Mouse (Mus musculus) layer of hippocampus, adult 6 months (tissue): ENCODE data around the gene Zbtb22. TPM values are rescaled to one million over a fixed set of nuclear protein-coding genes. Genes with fewer than 3 reads are reported as not detected.

Experiments
- long read RNA-seq, 2 experiments: library from polyadenylated mRNA; unstranded; transcript quantifications; one replicate each; pipeline ENCODE4 v2.0.0; 2019 to 2020
- microRNA-seq: library from miRNA; unstranded; fragments of <30 nt; microRNA quantifications from one replicate; pipeline ENCODE4 v1.2.0, GENCODE M21; 2020
- polyA plus RNA-seq: library from polyadenylated mRNA; unstranded; fragments of <200 nt; fragmentation: Nextera tagmentation; gene quantifications from 2 replicates; pipeline ENCODE4 v1.2.3, GENCODE M21; 2021

Zbtb22 gene
- 4.5 and 4.6 TPM in 2 replicates for polyA plus RNA-seq
- long read RNA-seq, experiment 1, partial matches to known transcripts, result 14 of 14 reads
- long read RNA-seq, experiment 1, other reads (novel, unspliced or antisense), result 0 of 14 reads
- long read RNA-seq, experiment 2, partial matches to known transcripts, result 12 of 14 reads
- long read RNA-seq, experiment 2, other reads (novel, unspliced or antisense), result 0 of 14 reads

DNA sequence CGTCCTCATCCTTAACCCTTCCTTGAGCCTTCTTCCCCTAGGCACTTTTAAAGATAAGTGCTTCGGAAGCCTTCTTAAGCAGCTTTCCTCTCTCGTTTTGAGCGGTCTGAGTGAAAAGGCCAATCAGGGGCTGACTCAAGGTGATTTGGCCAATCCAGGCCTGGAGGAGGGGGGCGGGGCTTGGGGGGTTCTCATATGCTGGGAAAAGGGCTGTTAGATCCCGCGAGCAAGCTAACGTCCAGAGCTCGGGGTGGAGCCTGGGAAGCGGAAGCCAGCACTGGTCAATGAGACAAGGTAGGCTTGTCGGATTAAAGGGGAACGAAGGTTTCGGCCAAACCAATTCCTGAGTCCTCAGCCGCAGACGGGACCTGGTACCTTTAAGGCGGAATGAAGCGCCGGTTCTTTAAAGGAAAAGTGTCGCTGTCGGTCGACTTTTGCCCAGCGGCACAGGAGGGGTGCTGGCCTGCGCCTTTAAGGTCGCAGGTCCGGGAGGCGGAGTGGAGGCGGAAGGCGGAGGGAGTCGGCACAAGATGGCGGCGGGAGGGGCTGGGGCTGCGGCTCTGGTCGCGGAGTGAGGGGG lies at the start of gene Zbtb22, which contains the start of gene Tapbp:
Gene Zbtb22 (plus strand): TSS at position 234 of the 580 bp plus-strand sequence.
Gene Tapbp (plus strand): TSS at position 229 of the 580 bp plus-strand sequence.

DNA sequence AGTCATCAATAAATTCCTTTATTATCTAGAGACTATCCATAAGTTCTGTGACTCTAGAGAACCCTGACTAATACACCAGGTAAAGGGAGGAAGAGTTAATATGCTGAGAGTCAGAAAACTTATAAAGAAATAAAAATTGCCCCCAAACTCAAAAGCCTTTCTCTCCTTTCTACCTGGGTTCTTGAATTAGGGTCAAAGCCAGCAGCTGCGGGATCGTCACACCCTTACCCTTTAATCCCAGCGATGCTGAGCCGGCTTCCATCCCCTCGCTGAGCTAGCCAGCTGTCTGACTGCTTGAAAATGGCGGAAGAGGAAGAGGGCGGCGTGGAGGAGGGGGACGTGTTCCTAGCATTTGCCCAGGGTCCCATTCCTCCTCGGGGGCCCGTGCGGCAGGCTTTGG lies 42.2 kb upstream of the Zbtb22 start, which contains the start of gene Gm7029:
Gene Gm7029 (plus strand): TSS at position 301 of the 400 bp plus-strand sequence.

DNA sequence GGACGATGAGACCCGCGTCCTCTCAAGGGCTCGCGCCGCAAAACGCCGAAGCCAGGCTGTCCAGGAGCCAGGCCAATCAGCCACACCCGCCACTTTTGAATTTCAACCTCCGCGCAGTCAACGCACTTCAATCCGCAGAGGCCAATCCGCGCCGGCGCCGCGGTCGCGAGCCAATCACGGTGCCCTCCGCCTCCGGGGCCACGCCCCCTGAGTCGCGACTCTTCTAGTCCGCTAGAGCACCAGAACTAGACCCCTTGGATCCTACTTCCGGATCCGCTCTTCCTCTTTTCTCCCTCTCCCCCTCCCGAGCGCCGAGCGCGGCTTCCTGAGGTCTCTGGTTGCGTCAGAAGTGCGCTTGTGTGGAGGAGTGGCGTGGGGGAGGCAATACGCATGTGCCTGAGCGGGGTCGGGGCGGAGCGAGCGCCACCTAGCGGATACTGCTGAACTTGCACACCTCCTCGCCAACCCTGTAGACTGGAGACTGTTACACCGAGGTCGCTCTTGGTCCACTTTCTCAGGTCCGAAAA lies 25.1 kb upstream of the Zbtb22 start, which contains the start of gene Kifc1:
Gene Kifc1 (minus strand): TSS at position 129 of the 527 bp plus-strand sequence.

DNA sequence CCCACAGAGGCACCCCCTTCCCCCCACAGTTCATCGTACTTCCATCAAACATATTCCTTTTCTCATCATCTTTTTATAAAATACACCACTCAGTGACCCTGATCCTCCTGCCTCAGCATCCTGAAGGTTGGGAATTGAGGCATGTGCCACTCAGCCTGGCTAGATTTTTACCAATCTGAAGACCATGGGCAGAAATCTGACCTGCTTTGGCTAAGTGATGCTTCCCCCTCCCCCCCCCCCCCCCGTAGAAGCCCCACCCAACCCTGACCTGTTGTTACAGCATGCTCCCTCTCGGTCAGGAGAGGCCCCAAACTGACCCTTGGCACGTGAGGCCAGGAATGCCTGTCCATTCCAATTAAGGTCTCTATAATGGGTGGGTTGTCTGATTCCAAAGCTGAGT lies 10.9 kb upstream of the Zbtb22 start, which contains the start of gene Platr17:
Gene Platr17 (plus strand): TSS at position 301 of the 400 bp plus-strand sequence.

DNA sequence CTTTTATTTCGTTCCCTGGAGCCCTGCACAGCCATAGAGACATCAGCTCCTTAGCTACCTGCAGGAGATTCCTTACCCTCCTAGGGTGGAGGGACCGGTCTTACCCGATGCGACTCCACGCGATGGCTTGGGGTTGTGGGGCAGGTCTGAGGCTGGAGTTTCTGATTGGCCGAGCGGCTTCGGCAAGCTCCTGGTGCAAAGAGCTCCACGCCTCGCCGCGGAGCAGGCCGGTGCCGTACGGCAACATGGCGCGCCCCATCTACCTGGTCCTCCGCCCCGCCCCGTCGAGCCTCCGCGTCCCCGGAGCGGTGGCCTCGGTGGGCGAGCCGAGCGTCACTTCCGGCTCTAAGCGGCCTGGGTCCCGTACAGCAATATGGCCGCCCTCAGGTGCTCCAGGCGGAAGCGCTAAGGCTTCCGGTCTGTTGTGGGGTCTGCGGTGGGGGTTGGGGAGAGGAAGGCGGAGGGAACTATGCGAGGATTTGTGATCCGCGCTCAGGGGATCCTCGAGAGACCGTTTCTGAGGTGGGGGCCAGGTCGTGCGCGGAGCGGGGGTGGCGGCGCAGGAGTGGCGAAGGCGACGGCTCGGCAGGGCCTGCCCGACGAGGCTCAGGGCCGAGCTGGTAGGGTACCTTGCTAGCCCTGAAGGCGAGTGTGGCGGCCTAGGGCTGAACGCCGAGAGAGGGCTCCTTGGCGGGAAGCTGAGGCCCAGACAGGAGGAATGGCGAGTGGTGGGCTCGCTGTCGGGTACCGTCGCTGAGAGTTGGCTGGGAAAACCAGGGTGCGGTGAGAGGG lies 6.4 kb upstream of the Zbtb22 start, which contains the start of gene Daxx:
Gene Daxx (plus strand): TSS at position 338 of the 792 bp plus-strand sequence.

DNA sequence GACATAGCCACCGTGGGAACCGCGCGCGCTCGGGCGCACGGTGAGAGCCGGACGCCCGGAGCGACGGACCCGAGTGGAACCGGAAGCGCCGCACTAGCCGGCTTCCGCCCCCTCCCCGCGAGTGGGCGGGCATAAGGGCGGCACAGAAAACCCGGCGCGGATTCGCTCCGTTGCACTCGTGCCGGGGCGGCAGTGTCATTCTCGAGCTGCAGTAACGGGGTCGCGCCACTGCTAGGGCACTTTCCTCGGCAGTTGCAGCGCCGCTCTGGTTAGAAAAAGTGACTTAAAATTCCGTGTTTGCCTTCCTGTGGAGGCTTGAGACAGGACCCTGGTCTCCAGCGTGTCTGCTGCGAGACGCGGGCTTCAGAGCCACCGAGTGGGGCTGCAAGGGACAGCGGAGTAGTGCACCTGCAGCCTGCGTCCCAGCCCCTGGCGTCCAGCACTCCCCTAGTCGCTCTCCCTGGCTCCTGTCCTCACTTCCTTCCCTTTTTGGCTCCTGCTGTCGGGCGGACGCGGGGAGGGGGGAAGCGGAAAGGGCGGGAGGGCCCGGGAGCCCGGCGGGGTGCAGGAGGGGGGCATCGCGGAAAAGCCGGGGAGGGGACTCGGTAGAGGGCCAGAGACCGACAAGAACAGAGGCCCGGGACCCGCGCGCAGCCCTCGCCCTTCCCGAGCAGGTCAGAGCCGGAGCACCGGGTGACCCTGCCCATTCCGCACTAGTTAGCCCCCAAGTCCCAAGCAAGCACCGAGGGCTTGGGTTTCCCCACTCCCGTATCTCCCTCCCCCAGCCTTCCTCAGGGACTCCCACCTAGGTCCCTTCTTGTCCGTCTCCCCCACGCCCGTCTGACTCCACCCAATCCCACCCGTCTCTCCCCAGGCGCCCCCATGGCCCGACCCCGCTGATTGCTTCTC lies 13.9 kb downstream of the Zbtb22 start, which contains the start of gene Rgl2:
Gene Rgl2 (plus strand): TSS at position 173 of the 909 bp plus-strand sequence.

DNA sequence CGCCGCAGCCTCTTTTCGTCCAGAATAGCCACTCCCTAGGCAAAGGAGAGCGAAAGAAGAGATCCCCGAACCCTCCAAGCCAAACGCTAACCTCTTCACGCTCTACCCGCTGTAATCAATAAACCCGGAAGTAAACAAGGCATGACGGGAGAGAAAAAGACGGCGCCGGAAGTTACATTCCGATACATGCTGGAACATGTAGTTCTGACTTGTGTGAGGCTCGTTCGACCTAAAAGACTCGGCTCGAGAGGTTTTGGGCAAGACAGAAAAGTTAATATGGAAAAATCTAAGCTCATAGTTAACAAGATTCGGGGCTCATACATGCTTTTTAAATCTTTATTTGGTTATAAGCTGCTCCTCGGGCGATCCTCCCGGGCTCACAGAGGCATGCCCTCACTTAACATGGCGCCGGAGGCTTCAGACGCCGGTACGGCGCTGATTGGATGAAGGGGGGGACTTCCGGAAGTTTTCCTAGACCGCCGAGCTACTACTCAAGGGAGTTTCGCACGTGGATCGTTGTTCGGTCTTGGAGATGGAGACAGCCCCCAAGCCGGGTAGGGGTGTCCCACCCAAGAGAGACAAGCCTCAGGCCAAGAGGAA lies 24.6 kb downstream of the Zbtb22 start, which contains the start of the genes Pfdn6 and Wdr46:
Gene Pfdn6 (minus strand): TSS at position 138 of the 600 bp plus-strand sequence.
Gene Wdr46 (plus strand): TSS at position 455 of the 600 bp plus-strand sequence.

DNA sequence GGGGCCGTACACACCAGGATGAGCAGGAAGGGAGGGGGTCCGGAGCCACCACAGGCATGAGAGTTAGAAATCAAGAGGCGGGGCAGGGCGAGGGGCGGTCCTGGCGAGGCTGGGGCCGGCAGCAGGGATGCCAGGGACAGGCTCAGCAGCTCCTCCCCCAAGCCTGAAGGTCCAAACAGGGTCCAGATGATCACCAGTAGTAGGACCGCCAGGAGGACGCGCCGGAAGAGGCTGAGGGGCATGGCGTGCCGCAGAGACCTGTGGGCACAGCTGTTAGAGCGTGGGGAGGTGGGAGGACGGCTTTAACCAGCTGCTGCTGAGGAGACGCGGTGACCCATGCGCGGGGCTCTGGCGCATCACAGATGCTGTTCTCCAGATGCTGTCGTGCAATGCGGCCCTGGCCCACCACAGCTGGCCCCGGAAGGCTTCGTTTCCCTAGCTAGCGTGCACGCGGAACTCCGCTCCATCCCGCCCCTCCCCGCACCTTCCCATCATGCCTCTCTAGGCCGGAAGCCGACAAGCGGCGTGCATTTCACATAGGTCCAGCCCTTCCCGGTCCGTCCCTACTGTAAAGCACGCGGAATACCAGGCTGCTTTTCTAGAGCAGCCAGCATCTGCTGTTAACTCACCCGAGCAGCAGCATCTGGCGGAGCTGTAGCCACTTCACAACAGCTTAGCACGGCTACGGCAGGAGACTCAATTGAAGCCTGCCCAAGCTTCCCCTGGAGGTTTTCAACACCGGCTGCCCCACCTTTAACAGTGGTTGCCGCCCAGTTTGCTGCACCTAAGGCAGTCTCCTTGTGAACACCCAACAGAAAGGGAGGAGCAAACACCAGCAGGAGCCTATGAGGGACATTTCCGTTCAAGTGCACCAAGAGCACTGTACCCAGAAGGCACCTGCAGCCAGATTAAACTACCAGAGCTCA lies 35.6 kb downstream of the Zbtb22 start, which contains the start of gene B3galt4:
Gene B3galt4 (minus strand): TSS at position 468 of the 926 bp plus-strand sequence.

DNA sequence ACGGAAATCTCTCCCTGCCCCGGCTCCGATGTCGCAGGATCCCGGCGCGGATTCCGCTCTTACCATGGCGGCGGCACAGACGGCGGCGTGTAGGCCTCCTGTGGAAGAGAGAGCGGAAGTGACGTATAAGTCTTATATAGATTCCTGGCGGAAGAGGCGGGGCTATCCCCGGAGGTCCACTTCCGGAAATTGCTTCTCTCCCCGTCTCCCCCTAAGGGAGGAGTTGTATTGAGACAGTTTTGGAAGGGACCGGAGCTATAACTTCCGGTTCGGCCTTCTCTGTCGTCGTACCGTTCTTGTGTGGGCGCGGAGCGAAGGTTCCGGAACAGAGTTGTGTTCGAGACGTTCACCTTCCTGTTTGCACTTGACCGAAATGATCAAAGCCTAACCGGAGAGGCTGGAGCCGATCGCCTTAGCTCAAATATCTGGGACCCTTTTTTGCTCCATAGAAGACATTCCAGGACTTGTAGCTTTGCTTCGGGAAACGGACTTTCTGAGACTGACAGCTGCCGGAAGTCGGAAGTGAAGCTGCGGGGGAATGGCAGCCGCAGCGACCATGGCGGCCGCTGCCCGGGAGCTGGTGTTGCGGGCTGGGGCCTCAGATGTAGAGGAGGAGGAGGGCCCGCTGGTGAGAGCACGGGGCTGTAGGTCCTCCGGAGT lies 40.0 kb downstream of the Zbtb22 start, which contains the start of the genes Vps52 and Rps18:
Gene Vps52 (plus strand): TSS at position 258 of the 660 bp plus-strand sequence.
Gene Rps18 (minus strand): TSS at position 447 of the 660 bp plus-strand sequence.

Small RNA genes lying within 50 kb of the gene (microRNA-seq; reads per million reads assigned to microRNA genes)
- gene Gm27740, result not detected

Other genes starting within 250 kb of the Zbtb22 start
- 45.8 and 55.2 TPM in 2 replicates for gene Hnrnpm, start 229.0 kb upstream of the Zbtb22 start, polyA plus RNA-seq
- 33.7 and 36.0 TPM in 2 replicates for gene March2, start 197.2 kb upstream of the Zbtb22 start, polyA plus RNA-seq
- gene Rab11b, start 155.4 kb upstream of the Zbtb22 start, polyA plus RNA-seq, result 642 and 757 TPM in 2 replicates
- gene Angptl4, start 134.1 kb upstream of the Zbtb22 start, polyA plus RNA-seq, result 4.1 and 4.8 TPM in 2 replicates
- gene Kank3, start 105.4 kb upstream of the Zbtb22 start, polyA plus RNA-seq, result 18.6 and 21.5 TPM in 2 replicates
- 3,625 and 3,721 TPM in 2 replicates for gene Rps28, start 91.3 kb upstream of the Zbtb22 start, polyA plus RNA-seq
- gene Ndufa7, start 91.3 kb upstream of the Zbtb22 start, polyA plus RNA-seq, result 965 and 1,137 TPM in 2 replicates
- 51.3 and 62.0 TPM in 2 replicates for gene Cd320, start 72.8 kb upstream of the Zbtb22 start, polyA plus RNA-seq
- gene Gm7029, start 42.1 kb upstream of the Zbtb22 start, polyA plus RNA-seq, result not detected in 2 replicates
- 0.51 TPM in 1 of 2 replicates, not detected in the other for gene Kifc1, start 25.2 kb upstream of the Zbtb22 start, polyA plus RNA-seq
- 0.60 and 0.75 TPM in 2 replicates for gene Platr17, start 10.8 kb upstream of the Zbtb22 start, polyA plus RNA-seq
- 18.8 and 19.0 TPM in 2 replicates for gene Daxx, start 6.5 kb upstream of the Zbtb22 start, polyA plus RNA-seq
- gene Tapbp, start within 50 bp of the Zbtb22 start, polyA plus RNA-seq, result 28.3 and 30.0 TPM in 2 replicates
- 4.3 and 4.4 TPM in 2 replicates for gene Rgl2, start 13.6 kb downstream of the Zbtb22 start, polyA plus RNA-seq
- gene Pfdn6, start 24.4 kb downstream of the Zbtb22 start, polyA plus RNA-seq, result 105 and 106 TPM in 2 replicates
- 5.0 and 6.5 TPM in 2 replicates for gene Wdr46, start 24.8 kb downstream of the Zbtb22 start, polyA plus RNA-seq
- 2.0 and 2.1 TPM in 2 replicates for gene B3galt4, start 35.6 kb downstream of the Zbtb22 start, polyA plus RNA-seq
- 48.0 and 48.1 TPM in 2 replicates for gene Vps52, start 39.9 kb downstream of the Zbtb22 start, polyA plus RNA-seq
- gene Rps18, start 40.1 kb downstream of the Zbtb22 start, polyA plus RNA-seq, result 812 and 816 TPM in 2 replicates
- 37.2 and 44.8 TPM in 2 replicates for gene H2-K1, start 84.4 kb downstream of the Zbtb22 start, polyA plus RNA-seq
- 3.7 TPM in 2 replicates for gene Ring1, start 108.8 kb downstream of the Zbtb22 start, polyA plus RNA-seq
- 42.0 and 44.5 TPM in 2 replicates for gene H2-Ke6, start 112.2 kb downstream of the Zbtb22 start, polyA plus RNA-seq
- gene Slc39a7, start 115.8 kb downstream of the Zbtb22 start, polyA plus RNA-seq, result 68.1 and 70.9 TPM in 2 replicates
- gene Rxrb, start 115.9 kb downstream of the Zbtb22 start, polyA plus RNA-seq, result 10.4 and 11.9 TPM in 2 replicates
- gene Col11a2, start 123.5 kb downstream of the Zbtb22 start, polyA plus RNA-seq, result 0.26 and 0.31 TPM in 2 replicates
- 1.9 TPM in 2 replicates for gene H2-Oa, start 176.4 kb downstream of the Zbtb22 start, polyA plus RNA-seq
- 41.6 and 44.5 TPM in 2 replicates for gene H2-DMa, start 203.6 kb downstream of the Zbtb22 start, polyA plus RNA-seq
- gene Brd2, start 206.7 kb downstream of the Zbtb22 start, polyA plus RNA-seq, result 39.6 and 50.6 TPM in 2 replicates
- 0.23 and 0.52 TPM in 2 replicates for gene H2-DMb2, start 227.4 kb downstream of the Zbtb22 start, polyA plus RNA-seq
- 4.0 and 6.9 TPM in 2 replicates for gene H2-DMb1, start 237.2 kb downstream of the Zbtb22 start, polyA plus RNA-seq